Mouse (Mus musculus): ENCODE measurements around the gene Xylt1. TPM values are rescaled to one million over a fixed set of nuclear protein-coding genes. Genes with fewer than 3 reads are reported as not detected.
A peak's percentile ranks its signal among the peaks of the same experiment; 100 is the strongest.

Gene Xylt1
- polyA plus RNA-seq, 1 experiment from 2014 or later: 2.9 TPM

GRCm38 (mm10) chr7:117392863-117393569 is 12.2 kb downstream of the Xylt1 start:
- Histone ChIP-seq H3K27me3 (replicated peaks; ENCODE audit: control insufficient read depth, insufficient read depth, low read length) (no peaks in the 10 kb centered on the region), H3K4me2 (ENCODE audit: low read length) (no peak overlapping the region), H3K9me3 (ENCODE audit: control insufficient read depth, low read length) (no peaks in the 10 kb centered on the region), H3K4me3 (ENCODE audit: low read length) (no peak overlapping the region), H3K4me1 (ENCODE audit: control insufficient read depth, insufficient read depth, low read depth, low read length) (peaks cover 14% of the 10 kb centered on the region), H3K27ac (ENCODE audit: low read depth, low read length) (no peak overlapping the region), H3K9ac (ENCODE audit: low read depth, low read length) (no peak overlapping the region), H3K36me3 (ENCODE audit: control insufficient read depth, insufficient read depth, low read length) (no peaks in the 10 kb centered on the region)
- 74% methylated on average over 13 of the region's 13 CpGs for WGBS
- no peak for ATAC-seq

DNA sequence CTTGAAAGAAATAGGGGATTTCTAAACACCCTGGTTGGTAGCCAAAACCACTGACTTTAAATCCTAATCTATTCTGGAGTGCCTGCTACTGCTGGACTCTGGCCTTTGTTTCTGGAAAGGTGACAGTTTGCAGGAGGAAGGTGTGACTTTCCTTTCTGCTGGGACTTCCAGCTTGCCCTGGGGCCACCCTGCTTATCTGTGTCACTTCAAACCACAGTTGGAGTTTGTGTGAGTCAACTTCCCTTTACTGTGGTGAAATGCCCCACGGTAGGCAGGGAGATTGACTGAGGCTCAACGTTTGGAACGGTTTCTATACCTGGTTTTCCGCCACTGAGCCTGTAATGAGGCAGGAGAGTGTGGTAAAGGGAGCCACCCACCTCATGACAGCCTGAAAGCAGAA is 13.2 kb downstream of the Xylt1 start:
- no peak overlapping the region for H3K9ac ChIP-seq (ENCODE audit: low read depth, low read length)
- no peaks in the 10 kb centered on the region for H3K9me3 ChIP-seq (ENCODE audit: control insufficient read depth, low read length)
- H3K4me2 ChIP-seq (ENCODE audit: low read length): no peak overlapping the region
- no peak for ATAC-seq
- H3K4me3 ChIP-seq (ENCODE audit: low read length): no peak overlapping the region
- H3K36me3 ChIP-seq (ENCODE audit: control insufficient read depth, insufficient read depth, low read length): no peaks in the 10 kb centered on the region
- H3K4me1 ChIP-seq (ENCODE audit: control insufficient read depth, insufficient read depth, low read depth, low read length): peaks cover 14% of the 10 kb centered on the region
- WGBS: 87% methylated on average over 4 of the region's 4 CpGs
- no peak overlapping the region for H3K27ac ChIP-seq (ENCODE audit: low read depth, low read length)
- H3K27me3 ChIP-seq (replicated peaks; ENCODE audit: control insufficient read depth, insufficient read depth, low read length): no peaks in the 10 kb centered on the region

- no peak overlapping the region for H3K4me2 ChIP-seq (ENCODE audit: low read length)
- H3K27me3 ChIP-seq (replicated peaks; ENCODE audit: control insufficient read depth, insufficient read depth, low read length): no peaks in the 10 kb centered on the region
- no peaks in the 10 kb centered on the region for H3K9me3 ChIP-seq (ENCODE audit: control insufficient read depth, low read length)
- WGBS: 89% methylated on average over 6 of the region's 6 CpGs
- peaks cover 14% of the 10 kb centered on the region for H3K4me1 ChIP-seq (ENCODE audit: control insufficient read depth, insufficient read depth, low read depth, low read length)
- no peak for ATAC-seq
- no peak overlapping the region for H3K27ac ChIP-seq (ENCODE audit: low read depth, low read length)
- H3K4me3 ChIP-seq (ENCODE audit: low read length): no peak overlapping the region
- H3K9ac ChIP-seq (ENCODE audit: low read depth, low read length): no peak overlapping the region
- H3K36me3 ChIP-seq (ENCODE audit: control insufficient read depth, insufficient read depth, low read length): no peaks in the 10 kb centered on the region
These were observed 13.6 kb downstream of the Xylt1 start for GRCm38 (mm10) chr7:117394380-117394779.

DNA sequence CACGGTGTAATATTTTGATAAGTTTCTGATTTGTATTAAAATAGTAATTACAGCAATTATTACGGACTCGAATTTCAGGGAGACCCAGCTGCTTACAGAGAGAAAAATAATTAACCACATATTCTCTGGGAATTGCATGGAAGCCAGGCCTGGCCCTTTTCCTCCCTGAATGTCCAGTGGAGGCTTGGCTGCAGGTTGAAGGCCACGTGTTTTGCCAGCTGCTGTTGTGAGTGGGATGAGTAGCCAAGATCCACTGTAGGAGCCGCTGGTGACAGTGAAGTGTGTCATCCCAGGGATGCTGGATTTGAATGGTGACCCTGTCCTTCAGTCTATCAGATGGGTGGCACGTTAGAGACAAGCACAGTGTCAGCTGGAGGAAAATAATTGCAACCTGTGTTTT is 14.7 kb downstream of the Xylt1 start:
- ATAC-seq: no peak
- Histone ChIP-seq H3K36me3 (ENCODE audit: control insufficient read depth, insufficient read depth, low read length) (no peaks in the 10 kb centered on the region), H3K9me3 (ENCODE audit: control insufficient read depth, low read length) (no peaks in the 10 kb centered on the region), H3K4me1 (ENCODE audit: control insufficient read depth, insufficient read depth, low read depth, low read length) (peaks cover 14% of the 10 kb centered on the region), H3K27me3 (replicated peaks; ENCODE audit: control insufficient read depth, insufficient read depth, low read length) (no peaks in the 10 kb centered on the region), H3K9ac (ENCODE audit: low read depth, low read length) (no peak overlapping the region), H3K27ac (ENCODE audit: low read depth, low read length) (no peak overlapping the region), H3K4me3 (ENCODE audit: low read length) (no peak overlapping the region), H3K4me2 (ENCODE audit: low read length) (no peak overlapping the region)
- 56% methylated on average over 6 of the region's 6 CpGs for WGBS

DNA sequence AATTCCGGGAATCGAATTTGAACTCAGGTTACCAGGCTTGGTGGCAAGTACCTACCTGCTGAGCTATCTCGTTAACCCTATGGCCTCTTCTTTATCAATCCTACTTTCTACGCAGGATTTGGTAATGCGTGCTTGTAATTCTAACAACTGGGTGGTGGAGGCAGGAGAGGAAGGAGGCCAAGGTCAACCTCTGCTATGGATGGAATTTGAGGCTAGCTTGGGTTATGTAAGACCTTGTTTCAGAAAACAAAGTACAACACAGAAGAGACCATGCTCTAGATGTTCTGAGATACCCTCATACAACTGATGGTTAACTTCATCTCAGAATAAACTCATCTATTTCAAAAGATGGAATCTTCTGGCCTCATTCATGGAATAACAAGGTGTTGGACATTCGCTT is 17.1 kb downstream of the Xylt1 start:
- Histone ChIP-seq H3K9ac (ENCODE audit: low read depth, low read length) (no peak overlapping the region), H3K27ac (ENCODE audit: low read depth, low read length) (no peak overlapping the region), H3K4me1 (ENCODE audit: control insufficient read depth, insufficient read depth, low read depth, low read length) (peaks cover 16% of the 10 kb centered on the region), H3K27me3 (replicated peaks; ENCODE audit: control insufficient read depth, insufficient read depth, low read length) (no peaks in the 10 kb centered on the region), H3K4me2 (ENCODE audit: low read length) (no peak overlapping the region), H3K36me3 (ENCODE audit: control insufficient read depth, insufficient read depth, low read length) (no peaks in the 10 kb centered on the region), H3K4me3 (ENCODE audit: low read length) (no peak overlapping the region), H3K9me3 (ENCODE audit: control insufficient read depth, low read length) (no peaks in the 10 kb centered on the region)
- WGBS: 90% methylated on average over 6 of the region's 6 CpGs
- ATAC-seq: no peak

- WGBS: 93% methylated on average over 5 of the region's 5 CpGs
- no peak for ATAC-seq
- H3K4me1 ChIP-seq (ENCODE audit: control insufficient read depth, insufficient read depth, low read depth, low read length): peaks cover 16% of the 10 kb centered on the region
- no peaks in the 10 kb centered on the region for H3K36me3 ChIP-seq (ENCODE audit: control insufficient read depth, insufficient read depth, low read length)
- H3K27ac ChIP-seq (ENCODE audit: low read depth, low read length): no peak overlapping the region
- H3K9me3 ChIP-seq (ENCODE audit: control insufficient read depth, low read length): no peaks in the 10 kb centered on the region
- H3K27me3 ChIP-seq (replicated peaks; ENCODE audit: control insufficient read depth, insufficient read depth, low read length): no peaks in the 10 kb centered on the region
- no peak overlapping the region for H3K9ac ChIP-seq (ENCODE audit: low read depth, low read length)
- H3K4me2 ChIP-seq (ENCODE audit: low read length): no peak overlapping the region
- no peak overlapping the region for H3K4me3 ChIP-seq (ENCODE audit: low read length)
These were observed 19.2 kb downstream of the Xylt1 start for GRCm38 (mm10) chr7:117399971-117400370.

DNA sequence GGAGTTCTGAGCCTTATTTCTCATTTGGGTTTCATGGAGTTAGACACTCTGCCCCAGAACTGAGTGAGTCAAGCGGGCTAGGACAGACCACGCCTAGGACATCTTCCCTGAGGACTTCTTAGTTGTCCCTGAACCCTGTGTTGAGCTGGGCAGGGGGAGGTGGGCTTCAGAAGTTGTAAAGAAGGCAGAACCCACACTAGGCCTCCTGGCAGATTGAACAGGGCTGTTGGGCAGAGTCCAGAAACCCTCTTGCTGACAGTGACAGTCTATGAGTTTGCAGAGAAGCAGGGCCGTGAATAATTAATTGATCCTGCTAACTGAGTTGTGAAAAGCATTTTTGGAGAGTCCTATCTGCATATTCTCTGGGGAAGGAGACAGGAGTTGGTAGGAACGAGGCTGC is 20.8 kb downstream of the Xylt1 start:
- no peak overlapping the region for H3K4me2 ChIP-seq (ENCODE audit: low read length)
- H3K36me3 ChIP-seq (ENCODE audit: control insufficient read depth, insufficient read depth, low read length): no peaks in the 10 kb centered on the region
- 64% methylated on average over 4 of the region's 4 CpGs for WGBS
- peak; percentile 65 for ATAC-seq
- no peaks in the 10 kb centered on the region for H3K27me3 ChIP-seq (replicated peaks; ENCODE audit: control insufficient read depth, insufficient read depth, low read length)
- H3K4me1 ChIP-seq (ENCODE audit: control insufficient read depth, insufficient read depth, low read depth, low read length): peaks cover 9% of the 10 kb centered on the region
- no peak overlapping the region for H3K9ac ChIP-seq (ENCODE audit: low read depth, low read length)
- no peaks in the 10 kb centered on the region for H3K9me3 ChIP-seq (ENCODE audit: control insufficient read depth, low read length)
- no peak overlapping the region; the same call in 1 of the 2 replicates for H3K27ac ChIP-seq (ENCODE audit: low read depth, low read length)
- no peak overlapping the region for H3K4me3 ChIP-seq (ENCODE audit: low read length)

DNA sequence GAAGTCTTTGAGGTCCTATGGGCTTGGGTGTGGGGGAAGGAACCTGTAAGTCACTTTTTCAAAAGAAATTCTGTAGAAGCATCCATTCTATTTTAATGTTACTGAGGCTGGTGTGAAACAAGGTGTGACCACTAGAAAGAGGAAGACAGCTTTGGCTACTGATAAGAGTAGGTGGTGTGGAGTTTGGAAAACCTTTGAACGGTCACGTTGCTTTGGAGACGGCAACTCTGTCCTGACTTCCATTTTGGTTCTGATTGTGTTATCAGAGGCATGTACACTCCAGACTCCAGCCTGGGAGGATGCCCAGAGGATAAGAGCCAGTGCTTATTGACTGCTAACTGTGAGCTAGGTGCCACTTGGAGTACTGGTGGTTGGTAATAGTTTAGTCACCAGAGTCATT is 25.6 kb downstream of the Xylt1 start:
- H3K27me3 ChIP-seq (replicated peaks; ENCODE audit: control insufficient read depth, insufficient read depth, low read length): no peaks in the 10 kb centered on the region
- no peak overlapping the region for H3K27ac ChIP-seq (ENCODE audit: low read depth, low read length)
- H3K4me3 ChIP-seq (ENCODE audit: low read length): no peak overlapping the region
- no peaks in the 10 kb centered on the region for H3K36me3 ChIP-seq (ENCODE audit: control insufficient read depth, insufficient read depth, low read length)
- H3K4me2 ChIP-seq (ENCODE audit: low read length): no peak overlapping the region
- H3K9ac ChIP-seq (ENCODE audit: low read depth, low read length): no peak overlapping the region
- 92% methylated on average over 3 of the region's 3 CpGs for WGBS
- H3K4me1 ChIP-seq (ENCODE audit: control insufficient read depth, insufficient read depth, low read depth, low read length): peaks cover 2% of the 10 kb centered on the region; the same call in 1 of the 2 replicates
- H3K9me3 ChIP-seq (ENCODE audit: control insufficient read depth, low read length): no peaks in the 10 kb centered on the region
- ATAC-seq: no peak

DNA sequence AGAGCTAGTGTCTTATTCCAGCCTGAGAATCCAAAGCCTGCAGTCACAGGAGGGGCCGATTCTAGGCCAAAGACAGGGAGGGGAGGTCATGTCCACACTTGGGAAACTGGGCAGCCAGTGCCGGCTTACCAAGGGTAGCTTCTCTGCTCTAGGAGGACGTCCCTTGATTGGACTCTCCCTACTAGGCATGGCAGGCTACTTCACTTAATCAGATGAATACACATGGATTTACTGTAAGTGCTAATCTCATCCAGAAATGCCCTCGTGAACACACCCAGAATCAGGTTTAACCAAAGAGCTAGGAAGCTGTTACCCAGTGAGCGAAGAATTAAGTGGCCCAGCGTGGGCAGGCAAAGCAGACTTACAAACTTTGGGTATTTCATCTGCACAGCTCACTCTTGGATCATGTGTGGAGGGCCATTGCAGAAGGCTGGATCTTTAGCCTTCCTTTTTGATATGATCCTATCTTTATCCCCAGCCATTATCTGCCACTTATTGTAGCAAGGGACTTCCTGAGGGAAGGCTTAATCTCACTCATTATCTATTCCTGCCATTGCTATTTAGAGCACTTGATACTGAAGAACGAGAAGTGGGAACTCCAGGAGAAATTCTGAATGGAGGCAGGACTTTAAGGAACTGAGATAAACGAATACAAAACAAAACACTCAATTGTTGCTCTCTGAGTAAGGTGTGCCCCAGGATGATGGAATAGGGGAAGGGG is 28.6 kb downstream of the Xylt1 start:
- H3K36me3 ChIP-seq (ENCODE audit: control insufficient read depth, insufficient read depth, low read length): no peaks in the 10 kb centered on the region
- H3K27me3 ChIP-seq (replicated peaks; ENCODE audit: control insufficient read depth, insufficient read depth, low read length): no peaks in the 10 kb centered on the region
- no peaks in the 10 kb centered on the region for H3K9me3 ChIP-seq (ENCODE audit: control insufficient read depth, low read length)
- no peak for ATAC-seq
- WGBS: 90% methylated on average over 8 of the region's 8 CpGs
- no peak overlapping the region for H3K27ac ChIP-seq (ENCODE audit: low read depth, low read length)
- H3K4me1 ChIP-seq (ENCODE audit: control insufficient read depth, insufficient read depth, low read depth, low read length): peaks cover 2% of the 10 kb centered on the region; the same call in 1 of the 2 replicates
- H3K9ac ChIP-seq (ENCODE audit: low read depth, low read length): no peak overlapping the region
- H3K4me3 ChIP-seq (ENCODE audit: low read length): no peak overlapping the region
- H3K4me2 ChIP-seq (ENCODE audit: low read length): no peak overlapping the region
